Mouse (Mus musculus) gastrocnemius, postnatal 14 days (tissue): ENCODE measurements around the gene Dglucy. TPM values are rescaled to one million over a fixed set of nuclear protein-coding genes. Genes with fewer than 3 reads are reported as not detected.

Experiments used
- DNase-seq: peaks from one replicate; pipeline ENCODE4 v3.0.0; 2021; ENCODE audit warnings: mixed read lengths
- intact Hi-C: fragments of 180-260 bp; cut with DNase I; formaldehyde crosslinking; loops from one replicate; pipeline ENCODE4 v1.15.1; 2025; ENCODE audit warnings: low total_unique reads
- long read RNA-seq, 2 experiments: library from polyadenylated mRNA; stranded (forward); transcript quantifications; one replicate each; pipeline ENCODE4 v2.0.0; 2021
- total RNA-seq, 2 experiments: library from RNA; stranded (reverse); gene quantifications; 2 replicates each; pipeline ENCODE4 v1.2.3; 2021

Dglucy gene
- total RNA-seq: 1 to 10 TPM; 5.9 to 6.5 TPM
- long read RNA-seq, experiment 1, partial matches to known transcripts: 1 of 4 reads
- long read RNA-seq, experiment 1, other reads (novel, unspliced or antisense): 0 of 4 reads
- long read RNA-seq, experiment 2, transcript Dglucy-201 (13 exons, 3,295 nt): major isoform, 6 of 8 reads
- long read RNA-seq, experiment 2, partial matches to known transcripts: 1 of 8 reads
- long read RNA-seq, experiment 2, other reads (novel, unspliced or antisense): 0 of 8 reads

- peak; percentile 91 for DNase-seq
- intact Hi-C loops: no loop called here
Measured at GRCm38 (mm10) chr12:100778934-100779865, at the start of gene Dglucy. TSS of gene Dglucy (plus strand) at chr12:100779057.

DNA sequence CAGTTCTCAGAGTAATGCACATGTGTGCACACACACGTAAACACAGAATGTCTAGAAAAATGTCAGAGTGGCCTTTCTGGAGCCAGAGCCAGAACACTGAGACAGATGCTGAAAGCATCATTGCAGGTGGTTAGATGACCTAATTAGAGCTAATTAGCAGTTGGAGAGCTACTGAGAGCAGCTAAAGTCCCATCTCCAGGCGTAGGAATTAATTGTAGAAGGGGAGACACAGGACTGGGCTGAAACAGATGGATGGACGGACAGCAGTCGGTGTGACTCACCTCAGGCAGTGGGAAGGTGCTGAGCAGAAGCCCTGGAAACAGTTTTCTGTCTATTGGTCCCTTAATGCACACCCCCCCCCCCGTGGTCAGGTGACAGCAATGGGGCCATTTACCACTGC lies 43.7 kb upstream of the Dglucy start:
- intact Hi-C loops: no loop called here
- DNase-seq: no peak

DNA sequence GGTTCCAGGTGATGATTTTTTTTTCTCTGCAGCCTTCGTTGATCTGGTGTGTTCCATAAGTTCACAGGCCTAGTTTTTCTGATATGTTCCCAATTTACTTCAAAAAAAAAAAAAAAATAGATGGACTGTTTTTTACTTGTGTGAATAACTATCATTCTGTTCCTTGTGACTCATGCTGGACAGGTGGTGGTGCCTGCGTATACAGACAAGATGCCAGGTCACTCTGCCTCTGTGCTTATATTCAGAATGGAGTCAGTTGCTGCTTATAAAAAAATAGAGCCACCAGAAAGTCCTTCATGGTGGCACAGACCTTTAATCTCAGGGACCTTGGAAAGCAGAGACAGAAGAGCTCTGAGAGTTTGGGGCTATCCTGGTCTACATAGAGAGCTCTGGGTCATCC lies 43.3 kb upstream of the Dglucy start:
- intact Hi-C loops: no loop called here
- no peak for DNase-seq

DNA sequence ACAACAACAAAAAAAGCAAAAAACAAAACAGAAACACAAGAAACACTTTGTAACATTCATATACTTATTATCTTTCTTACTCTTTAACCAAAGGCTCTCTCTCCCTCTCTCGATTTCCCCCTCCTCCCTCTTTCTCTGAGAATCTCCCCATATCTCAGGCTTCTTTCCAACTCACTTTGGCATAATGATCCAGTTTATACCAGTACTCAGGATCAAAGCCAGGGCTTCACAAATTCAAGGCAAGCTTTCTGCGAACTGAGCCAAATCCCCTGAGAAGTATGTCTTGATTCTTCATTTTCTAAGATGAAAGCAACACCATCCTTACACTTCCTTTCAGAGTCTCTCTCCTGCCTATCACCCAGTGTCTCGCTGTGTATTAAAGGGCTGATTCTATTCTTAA lies 40.4 kb upstream of the Dglucy start:
- intact Hi-C loops: no loop called here
- DNase-seq: no peak

DNA sequence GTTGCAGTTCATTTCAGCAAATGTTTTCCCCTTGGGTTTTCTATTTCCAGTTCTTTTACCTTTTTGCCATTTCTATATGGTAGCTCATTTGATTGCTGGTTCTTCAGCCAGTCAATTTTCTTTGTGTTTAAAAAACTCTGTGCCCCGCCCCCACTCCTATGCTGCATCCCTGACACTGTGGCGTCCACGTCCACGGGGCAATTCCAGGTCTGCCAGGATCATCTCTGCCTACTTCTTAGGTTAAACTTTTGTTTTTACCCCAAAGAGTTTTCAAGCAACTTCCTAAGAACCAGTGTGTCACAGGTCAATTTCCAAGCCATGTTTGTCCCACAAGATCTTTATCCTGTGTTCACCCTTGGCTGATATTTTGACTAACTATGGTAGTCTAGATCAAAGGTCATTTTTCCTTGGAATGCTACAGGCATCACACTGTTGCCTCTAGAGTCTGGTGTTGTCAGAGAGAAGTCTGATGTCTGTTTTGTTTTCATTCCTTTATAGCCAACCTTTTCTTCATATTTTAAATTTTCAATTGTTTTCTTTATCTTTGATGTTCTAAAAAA lies 39.8 kb upstream of the Dglucy start:
- no peak for DNase-seq
- intact Hi-C loops: no loop called here

- no peak for DNase-seq
- intact Hi-C loops: no loop called here
Measured at GRCm38 (mm10) chr12:100740313-100740712, 38.5 kb upstream of the Dglucy start.

- intact Hi-C loops: no loop called here
- no peak for DNase-seq
Measured at GRCm38 (mm10) chr12:100742468-100742867, 36.4 kb upstream of the Dglucy start.

DNA sequence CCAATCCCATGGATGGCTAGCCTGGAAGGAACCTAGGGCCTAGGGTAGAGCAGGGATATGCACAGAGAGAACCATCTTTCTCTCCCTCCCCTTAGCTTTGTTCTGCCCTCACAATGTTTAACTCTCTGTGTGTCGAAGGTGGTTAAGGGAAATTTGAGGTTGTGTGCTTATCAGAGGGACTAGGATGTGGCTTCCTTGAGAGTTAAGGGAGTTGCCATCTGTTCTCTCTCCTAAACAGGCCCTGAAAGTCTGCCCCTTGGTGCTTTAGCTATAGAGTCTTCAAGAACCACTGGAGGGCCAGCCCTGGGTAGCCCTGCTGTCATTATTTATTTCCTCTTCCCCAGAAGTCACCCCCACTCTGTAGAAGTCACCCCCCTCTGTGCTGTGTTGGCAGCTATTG lies 25.9 kb upstream of the Dglucy start:
- DNase-seq: no peak
- intact Hi-C loops: no loop called here

- intact Hi-C loops: no loop called here
- DNase-seq: peak; percentile 23
Measured at GRCm38 (mm10) chr12:100753716-100754115, 25.1 kb upstream of the Dglucy start.

- intact Hi-C loops: no loop called here
- no peak for DNase-seq
Measured at GRCm38 (mm10) chr12:100757427-100757826, 21.4 kb upstream of the Dglucy start.

DNA sequence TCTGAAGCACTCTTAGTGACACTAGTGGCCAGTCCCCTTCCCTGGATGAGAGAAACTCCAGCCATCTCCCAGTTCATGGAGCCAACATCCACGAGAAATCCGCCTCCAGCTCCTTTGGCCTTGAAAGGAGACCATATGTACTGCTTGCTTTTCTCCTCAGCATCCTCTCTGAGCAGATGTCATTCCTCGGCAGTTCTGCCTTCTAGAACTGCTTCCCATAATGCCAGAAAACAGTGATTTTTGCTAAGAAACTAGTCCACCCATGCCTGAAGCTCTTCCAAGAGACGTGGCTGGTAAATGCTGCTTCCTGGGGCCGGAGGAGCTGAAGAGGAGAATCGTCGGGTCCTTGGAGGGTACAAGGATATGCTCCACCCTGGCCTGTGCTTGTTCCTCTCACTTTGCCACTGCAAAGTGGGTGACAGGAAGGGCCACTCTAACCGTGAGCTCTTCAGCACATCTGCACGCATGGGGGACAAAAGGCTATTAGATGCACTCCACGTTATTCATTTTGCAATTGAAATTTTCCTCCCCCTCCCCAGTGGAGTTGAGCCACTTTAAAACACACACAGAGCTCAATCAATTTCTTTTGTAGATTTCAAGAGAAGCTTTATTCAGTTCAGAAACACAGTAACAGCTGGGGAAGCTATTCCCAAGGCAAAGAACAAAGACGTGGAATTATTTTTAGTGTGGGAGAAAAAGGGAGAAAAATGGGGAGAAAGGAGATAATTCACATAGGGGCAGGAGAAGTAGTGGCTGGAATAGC lies 16.0 kb upstream of the Dglucy start:
- no peak for DNase-seq
- intact Hi-C loops: no loop called here

- intact Hi-C loops: no loop called here
- no peak for DNase-seq
Measured at GRCm38 (mm10) chr12:100764329-100765018, 14.4 kb upstream of the Dglucy start.

GRCm38 (mm10) chr12:100769871-100770270 lies 9.0 kb upstream of the Dglucy start:
- no peak for DNase-seq
- intact Hi-C loops: no loop called here

GRCm38 (mm10) chr12:100770765-100771164 lies 8.1 kb upstream of the Dglucy start:
- intact Hi-C loops: no loop called here

GRCm38 (mm10) chr12:100772230-100772984 lies 6.5 kb upstream of the Dglucy start:
- DNase-seq: peak; percentile 55
- intact Hi-C loops: no loop called here

More at GRCm38 (mm10) chr12:100770765-100771164, 8.1 kb upstream of the Dglucy start:
- DNase-seq: no peak

GRCm38 (mm10) chr12:100774756-100775155 lies 4.1 kb upstream of the Dglucy start:
- intact Hi-C loops: no loop called here
- peak; percentile 23 for DNase-seq

DNA sequence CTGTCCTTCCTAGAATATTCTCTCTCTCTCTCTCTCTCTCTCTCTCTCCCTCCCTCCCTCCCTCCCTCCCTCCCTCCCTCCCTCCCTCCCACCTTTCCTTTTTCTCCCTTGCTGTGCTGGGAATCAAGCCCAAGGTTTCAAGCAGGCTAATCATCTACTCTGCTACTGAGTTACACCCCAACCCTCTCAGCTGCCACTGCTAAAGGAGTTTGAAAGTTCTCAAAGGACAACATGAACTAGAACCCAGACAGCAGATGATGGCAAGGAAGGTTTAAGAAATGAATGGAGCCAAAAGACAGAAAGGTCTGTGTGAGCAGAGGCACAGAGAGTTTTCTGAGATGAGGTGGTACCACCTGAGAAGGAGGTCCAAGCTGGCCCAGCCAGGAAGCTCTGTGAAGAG lies 3.6 kb upstream of the Dglucy start:
- no peak for DNase-seq
- intact Hi-C loops: no loop called here

DNA sequence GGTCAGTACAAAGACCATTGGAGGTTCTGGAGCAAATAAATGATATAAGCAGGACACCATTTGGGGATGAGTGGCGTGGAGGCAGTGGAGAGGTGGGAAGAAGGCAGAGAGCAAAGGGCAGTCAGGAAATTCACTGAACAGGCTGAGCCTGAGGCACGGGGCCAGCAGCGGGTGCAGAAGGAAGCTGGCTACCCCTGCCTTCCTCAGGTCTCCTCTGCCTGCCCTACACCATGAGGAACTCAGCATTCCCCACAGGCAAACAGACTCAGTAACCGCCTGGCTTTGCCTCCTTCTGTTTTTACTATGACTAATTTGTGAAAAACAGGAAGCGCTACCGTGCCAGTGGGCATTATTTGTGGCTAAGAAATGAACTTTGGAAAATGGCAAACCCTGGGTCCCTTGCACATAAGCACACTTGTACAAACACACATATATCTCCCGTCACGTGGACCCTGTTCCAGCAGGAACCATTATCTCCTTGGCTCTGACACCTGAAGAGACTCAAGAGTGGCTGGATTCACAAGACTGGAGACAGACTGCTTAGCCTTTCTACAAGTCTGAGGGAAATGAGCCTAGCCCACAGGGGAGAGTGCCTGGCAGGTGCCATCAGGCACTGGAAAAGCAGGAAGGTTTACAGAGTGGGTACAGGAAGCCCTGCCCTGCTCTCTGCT lies 2.8 kb upstream of the Dglucy start:
- intact Hi-C loops: no loop called here
- no peak for DNase-seq
